Mouse (Mus musculus): ENCODE data around the gene Nubp2.

Gene Nubp2

DNA sequence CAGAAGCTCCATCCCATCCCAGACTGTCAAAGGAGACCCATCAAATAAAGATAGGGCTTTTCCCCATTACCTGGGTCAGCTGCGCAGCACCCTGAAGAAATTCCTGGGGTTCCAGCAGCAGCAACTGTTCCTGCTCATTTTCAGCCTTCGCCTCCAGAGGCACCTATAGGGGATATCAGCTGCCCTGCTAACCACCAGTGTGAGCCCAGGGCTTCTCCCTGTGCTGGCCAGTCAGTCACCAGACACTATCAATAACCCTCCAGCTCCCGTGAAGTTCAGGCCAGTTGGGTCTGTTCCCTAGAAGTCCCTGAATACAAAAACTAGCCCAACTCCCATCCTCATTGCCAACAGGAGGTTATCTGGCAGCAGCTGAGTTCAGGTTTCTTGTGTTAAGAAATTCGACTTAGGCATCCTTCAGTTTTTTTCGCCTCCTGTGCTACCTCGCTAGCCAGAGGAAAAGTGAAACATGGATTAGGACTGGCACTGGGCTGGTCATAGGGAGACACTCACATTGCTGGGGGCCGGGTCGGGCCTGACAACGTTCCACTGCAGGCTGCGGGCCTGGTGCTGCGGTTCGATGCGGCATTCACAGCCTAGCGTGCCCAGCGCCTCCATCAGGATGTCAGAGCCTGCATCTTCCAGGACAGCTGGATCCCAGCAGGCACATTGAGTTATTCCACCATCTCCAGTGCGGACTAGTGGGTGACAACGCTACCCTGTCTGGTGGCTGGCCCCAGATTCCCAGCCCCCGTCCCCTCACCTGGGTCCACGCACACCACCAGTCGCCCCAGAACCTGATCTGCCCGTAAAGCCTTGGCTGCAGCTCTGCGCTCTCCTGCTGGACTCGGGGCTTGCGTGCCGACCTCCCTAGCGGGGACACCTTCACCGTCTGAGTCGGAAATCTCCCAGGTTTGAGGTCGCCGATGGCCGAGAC is 8.2 kb upstream of the Nubp2 start:
- DNase-seq: peak; percentile 38

DNA sequence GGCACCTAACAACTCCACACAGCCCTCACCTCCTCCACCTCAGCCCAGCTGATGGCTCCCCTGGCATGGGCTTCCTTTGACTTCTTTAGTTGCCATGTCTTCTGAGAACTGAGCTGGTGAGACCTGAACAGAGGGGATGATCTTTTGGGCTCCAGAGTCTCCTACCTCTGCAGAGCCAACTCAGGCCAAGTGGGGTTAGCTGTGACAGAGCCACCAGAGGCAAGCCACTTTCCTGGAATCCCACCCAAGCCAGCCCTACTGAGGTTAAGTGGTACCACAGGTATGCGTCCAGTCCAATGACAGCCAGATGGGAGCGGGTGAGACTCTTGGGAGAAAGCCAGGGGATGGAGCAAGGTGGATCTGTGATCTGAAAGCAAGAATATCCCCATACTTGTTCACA is 7.1 kb upstream of the Nubp2 start:
- no peak for DNase-seq

DNA sequence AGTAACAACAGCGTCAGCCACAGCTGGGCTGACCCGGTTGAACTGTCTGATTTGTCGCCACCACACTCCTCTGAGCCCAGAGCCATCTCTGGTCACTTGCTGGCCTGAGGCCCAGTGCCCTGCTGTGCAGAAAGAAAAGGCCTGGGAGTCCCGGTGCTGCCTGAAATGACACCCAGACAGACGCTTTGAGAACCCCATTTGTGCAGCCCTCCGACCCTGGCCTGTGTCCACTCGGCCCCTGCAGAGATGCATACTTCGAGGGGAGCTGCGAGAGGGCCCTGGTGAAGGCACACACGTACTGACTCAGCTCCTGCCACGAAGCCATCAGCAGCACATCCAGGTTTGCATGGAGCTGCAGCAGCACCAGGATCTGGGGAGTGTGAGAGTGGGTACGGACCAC is 6.6 kb upstream of the Nubp2 start:
- DNase-seq: no peak

DNA sequence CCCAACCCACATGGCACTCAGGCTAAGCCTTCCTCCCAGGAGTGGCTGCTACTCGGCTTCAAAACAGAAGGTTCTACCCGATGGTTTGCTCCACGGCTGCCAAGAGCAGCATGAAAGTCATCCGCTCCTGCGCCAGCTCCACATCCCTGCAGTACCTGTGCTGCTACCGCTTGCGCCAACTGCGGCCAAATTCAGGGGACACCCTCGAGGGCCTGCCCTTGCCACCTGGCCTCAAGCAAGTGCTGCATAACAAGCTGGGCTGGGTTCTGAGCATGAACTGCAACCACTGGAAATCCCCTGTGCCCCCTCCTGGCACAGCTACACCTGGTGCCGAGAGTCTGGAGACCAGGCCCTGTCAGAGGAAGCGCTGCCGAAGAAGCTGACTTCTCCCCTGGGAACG is 5.2 kb upstream of the Nubp2 start:
- no peak for DNase-seq

DNA sequence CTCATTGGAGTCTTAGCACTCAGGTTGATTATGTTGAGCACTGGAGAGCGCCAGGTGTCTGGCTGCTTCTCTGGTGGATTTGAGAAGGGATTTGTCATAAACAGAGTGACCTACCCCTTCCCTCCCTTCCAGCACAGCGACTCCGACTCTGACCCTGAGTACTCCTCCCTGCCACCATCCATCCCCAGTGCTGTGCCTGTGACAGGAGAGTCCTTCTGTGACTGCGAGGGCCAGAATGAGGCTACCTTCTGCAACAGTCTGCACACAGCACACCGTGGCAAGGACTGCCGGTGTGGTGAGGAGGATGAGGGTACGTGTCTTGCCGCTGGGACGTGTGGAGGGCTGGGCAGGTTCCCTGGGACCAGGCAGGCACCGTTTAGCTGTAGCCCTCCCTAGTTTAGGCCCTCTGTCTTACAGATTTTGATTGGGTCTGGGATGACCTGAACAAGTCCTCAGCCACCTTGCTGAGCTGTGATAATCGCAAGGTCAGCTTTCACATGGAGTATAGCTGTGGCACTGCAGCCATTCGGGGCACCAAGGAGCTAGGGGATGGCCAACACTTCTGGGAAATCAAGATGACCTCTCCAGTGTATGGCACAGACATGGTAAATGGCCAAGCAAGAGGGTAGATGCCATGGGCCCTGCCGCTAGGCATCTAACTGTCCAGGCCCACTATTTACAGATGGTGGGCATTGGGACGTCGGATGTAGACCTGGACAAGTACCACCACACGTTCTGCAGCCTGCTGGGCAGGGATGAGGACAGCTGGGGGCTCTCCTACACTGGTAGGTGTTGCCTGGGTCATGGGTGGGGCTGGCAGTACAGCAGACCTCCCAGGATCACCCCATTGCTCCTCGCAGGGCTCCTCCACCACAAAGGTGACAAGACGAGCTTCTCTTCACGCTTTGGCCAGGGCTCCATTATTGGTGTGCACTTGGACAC is 4.3 kb upstream of the Nubp2 start:
- no peak for DNase-seq

DNA sequence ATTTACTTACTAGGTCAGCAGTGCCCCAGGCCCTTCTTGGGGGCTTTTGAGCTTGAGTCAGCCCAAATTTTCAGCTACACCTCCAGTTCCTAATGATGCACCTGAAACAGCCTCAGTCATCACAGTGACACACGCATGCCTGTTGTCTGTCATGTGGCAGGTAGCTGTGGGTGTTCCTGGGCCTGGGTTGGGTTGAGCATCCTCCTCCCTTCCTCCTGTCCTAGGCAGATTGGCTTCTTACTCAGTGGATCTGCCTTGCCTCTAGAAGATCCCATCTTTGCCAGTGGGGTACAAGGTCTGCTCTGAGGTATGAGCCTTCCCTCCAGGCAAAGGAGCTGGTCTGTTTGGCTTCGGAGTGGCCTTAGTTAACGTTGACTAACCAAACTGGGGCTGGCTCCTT is 2.7 kb upstream of the Nubp2 start:
- DNase-seq: no peak

DNA sequence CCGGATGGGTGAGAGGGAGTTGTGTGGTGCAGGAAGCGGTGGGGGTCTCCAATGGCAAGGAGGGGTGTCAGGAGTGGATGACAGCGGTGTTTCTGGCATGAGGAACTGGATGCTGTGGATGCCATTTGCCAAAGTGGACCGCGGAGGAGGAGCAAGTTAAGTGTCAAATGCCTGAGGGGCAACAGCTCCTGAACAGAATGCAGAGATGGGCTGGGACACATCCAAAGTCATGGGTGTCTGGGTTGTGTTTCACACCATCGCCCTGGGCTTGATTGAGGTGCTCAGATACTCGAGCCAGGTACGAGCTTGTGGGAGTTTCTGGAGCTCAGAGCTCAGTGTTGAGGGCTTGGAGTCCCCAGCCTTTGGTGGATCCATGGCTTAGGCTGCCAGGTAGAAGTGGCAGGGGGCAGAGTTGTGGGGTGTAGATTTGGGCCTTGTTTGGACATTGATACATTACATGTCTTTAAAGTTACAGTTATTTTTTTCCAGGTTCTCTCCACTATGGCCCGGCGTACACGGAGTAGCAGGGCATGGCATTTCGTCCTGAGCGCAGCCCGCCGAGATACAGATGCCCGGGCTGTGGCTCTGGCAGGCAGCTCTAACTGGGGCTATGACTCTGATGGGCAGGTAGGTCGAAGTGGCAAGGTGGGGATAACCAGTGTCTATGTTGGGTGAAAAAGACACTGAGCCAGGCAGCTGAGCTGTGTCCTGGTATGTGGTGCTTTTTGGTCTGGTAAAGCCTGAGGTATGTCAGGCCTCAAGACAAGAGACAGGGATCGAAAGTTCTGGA is 1.3 kb upstream of the Nubp2 start:
- DNase-seq: no peak

DNA sequence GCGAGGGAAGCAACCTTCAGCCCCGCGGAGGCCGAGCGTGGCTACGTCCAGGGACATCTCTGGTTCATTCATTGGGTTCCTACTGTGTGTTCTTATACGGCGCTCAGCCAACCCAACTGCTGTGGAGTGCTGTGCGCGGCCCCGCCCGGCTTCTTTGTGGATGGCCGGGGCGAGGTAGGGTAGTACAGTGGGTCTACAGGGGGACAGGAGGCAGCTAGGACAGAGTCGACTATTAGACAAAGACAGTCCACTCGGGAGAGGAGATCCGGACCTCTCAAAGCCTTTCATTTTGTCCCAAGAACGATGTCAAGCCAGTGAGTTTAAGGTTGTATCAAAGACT is 753 bp upstream of the Nubp2 start:
- DNase-seq: no peak

DNA sequence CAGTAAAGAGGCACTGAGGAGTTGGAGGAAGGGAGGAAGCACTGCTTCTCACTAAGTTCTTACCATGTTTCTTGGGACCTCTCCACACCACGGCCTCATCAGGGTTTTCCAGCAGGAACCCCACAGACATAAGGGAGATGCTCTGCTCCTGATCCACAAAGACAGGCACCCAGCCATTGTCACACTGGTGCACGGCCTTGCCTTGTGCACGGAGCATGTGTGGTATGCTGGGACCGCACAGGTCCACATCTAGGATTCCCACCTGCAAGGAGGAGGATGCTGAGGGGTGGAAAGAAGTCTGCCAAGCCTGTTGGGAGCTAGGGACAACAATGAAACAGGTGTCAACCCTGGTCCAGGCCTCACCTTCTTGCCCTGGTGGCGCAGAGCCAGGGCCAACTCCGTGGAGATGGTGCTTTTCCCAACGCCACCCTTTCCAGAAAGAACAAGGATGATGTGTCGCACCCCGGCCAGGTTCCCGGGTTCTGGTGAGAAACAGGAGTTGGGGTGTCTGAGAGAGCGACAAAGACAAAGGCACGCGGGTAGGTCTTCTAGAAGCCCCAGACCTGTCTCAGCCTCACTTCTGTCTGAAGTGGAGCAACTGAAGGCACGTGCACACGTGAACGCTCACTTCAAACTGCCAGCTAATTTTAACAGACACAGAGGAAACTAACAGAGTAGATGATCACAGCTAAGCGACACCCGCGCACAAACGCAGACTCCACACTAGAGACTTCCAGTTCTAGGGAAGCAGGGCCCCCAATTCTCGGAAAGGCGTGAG is 604 bp downstream of the Nubp2 start:
- DNase-seq: no peak

DNA sequence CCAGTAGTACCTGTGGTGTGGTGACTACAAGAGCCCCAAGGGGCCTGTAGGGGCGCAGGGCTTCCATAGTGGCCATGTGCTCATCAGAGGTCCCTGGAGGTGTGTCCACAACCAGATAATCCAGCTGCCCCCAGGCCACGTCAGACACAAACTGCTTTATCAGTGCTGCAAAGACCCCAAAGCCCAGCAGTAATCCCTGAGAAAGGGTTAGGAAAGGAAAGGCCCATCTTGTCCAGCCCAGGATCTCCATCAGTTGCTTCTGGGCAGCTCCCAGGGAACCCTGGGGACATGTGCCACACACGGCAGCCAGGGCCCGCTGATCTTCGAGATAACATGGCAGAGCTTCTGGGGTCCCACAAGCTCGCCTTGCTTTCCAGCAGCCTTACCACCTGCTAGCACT is 1.8 kb downstream of the Nubp2 start:
- DNase-seq: no peak

DNA sequence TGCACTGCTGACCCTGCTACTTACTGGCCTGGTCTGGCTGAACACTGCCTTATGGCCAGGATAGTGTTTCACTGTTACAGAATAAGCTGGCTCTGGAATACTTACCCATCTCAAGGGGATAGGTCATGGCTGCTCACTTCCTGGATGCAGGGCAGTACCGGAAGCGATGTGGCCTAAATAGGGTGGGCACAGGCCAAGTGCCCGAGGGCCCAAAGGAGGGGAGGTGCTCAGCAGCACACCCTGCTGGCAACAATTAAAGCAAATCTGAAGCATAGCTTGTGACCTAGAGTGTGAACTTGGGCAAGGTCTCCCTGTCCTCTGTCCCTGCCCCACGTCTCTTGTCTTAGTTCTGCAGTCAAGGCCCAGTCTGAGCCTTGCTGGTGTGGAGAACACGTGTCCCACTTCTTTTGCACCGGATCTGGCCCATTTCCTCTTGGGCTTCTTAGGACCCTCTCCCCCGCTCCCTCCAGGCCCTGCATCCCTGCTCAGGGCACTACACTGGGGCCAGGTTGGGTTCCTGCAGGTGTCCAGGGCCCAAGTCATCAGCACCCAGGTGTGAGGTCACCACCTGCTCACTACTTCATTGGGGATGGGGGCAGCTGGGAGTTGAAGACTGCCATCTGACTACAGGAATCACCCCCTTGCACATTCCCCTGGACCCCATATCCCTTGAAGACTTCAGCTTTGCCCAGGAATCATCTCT is 4.3 kb downstream of the Nubp2 start:
- no peak for DNase-seq

DNA sequence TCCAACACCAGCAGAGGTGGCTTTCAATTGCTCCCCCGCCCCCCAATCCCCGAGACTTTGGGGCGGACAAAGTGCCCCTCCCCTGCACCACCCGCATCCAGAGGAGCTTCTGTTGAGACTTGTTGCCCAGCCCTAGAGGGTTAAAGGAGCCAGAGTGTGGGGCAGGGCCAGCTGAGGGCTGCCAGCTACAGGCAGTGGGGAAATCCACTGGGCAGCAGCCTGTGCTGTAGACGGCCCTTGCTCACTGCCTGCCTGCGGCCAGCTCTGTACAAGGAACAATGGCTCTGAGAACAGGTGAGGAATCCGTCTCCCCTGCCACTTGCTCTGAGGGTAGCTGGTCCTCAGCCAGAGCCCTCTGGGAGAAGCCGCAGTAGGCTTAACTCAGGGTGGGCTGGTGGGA is 7.6 kb downstream of the Nubp2 start:
- DNase-seq: no peak

DNA sequence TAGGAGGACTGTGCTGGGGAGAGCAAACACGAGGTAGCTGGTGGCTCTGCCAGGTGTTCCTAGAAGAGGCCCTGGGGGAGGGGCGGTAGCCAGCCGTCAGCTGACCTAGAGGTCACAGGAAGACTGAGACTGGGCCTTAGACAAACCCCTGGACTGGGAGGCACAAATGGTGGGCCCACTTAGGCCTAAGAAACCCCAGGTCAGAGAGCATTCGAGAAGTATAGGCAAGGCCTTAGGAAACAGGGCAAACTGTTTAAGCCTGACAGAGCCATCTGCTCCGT is 8.1 kb downstream of the Nubp2 start:
- DNase-seq: peak; percentile 45

DNA sequence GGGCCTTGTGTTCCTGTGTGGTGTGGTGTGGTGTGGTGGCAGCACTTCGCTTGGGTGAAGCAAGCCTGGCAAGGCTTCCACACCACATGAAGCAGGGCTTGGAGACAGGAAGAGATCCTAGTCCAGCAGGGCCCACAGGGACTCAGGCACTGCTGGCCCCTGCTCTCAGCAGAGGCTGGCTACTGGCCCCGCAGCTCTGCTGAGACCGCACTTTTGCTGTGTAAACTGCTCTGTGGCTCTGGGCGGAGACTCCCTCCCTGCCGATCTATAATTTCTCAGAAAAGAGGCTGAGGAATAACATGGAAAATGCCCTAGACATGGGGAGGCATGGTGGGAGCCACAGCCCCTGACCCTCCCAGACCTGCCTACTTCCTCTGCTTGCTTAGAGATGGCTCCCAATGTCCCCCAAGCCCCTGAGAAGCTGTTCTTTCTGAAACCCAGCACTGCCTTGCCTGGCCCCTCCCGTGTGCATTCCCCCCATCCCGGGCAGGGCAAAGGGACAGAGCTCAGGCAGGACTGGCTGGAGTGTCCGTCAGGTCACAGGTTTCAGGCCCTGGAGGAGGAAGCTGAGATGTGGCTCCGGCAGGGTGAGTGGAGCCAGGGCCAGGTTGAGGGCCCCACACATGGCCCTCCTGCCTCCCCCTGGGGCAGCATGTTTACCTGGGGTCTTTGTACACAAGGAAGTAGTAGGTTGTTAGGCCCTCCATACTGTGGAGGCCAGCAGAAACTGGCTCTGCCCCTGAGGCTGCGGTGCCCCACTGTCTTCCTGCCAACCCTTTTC is 8.6 kb downstream of the Nubp2 start:
- DNase-seq: no peak

DNA sequence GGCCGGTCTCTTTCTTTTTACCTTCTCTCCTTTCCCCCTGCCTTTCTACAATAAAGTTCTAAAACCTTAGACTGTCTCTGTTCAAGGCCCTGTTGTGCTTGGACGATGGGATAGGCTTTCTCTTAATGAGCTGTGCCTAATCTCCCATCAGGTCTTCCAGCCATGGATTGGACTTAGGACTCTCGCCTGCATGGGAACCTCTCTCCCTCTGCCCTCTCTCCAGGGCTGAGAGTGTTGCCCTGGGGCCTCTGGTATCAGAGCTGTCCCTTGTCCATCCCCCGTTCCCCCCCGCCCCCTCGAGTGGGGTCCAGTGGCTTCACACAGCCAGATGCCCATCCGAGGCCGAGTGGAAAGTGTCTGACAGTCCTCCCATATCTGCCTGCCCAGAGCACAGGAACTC is 11.2 kb downstream of the Nubp2 start:
- DNase-seq: no peak

DNA sequence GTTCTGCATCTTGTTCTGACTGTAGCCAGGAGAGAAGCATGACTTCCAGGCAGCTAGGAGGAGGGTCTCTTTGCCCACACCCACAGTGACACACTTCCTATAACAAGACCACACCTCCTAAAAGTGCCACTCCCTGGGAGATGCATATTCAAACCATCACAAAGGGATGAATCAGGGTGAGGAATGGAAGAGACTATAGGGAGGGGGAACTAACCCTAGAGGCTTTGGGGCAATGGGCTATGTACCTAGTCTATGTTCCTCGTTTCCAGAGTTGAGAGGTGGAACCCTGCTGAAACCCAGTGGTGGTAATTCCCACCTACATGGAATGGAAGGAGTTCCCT is 11.8 kb downstream of the Nubp2 start:
- DNase-seq: no peak

DNA sequence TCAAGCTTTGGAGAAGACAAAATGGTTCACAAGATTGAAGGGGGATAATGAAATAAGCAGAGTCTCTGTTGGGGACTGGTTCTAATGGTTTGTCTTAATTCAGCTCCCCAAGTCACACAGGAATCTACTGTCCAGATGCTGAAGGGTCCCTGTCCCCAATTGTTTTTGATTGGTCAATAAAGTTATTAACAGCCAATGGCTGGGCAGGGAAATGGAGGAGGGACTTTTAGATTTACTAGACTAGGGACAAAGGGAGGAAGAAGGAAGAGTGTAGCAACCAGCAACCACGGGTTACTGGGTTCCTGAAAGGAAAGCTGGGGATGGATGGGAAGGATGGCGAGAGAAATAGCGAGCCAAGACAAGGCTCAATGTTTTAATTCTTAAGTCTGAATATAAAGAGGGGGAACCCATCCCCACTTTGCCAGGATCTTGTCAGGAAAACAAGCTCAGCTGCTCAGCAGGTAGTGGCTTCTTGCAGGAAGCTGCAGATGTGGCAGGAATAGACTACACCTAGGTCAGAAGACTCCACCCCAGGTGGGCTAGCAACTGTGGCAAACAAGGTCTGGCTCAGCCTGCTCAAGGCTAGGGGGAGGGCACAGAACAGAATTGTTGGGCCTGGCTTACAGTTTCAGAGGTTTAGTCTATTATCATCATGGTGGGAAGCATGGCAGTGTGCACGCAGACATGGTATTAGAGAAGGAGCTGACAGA is 12.3 kb downstream of the Nubp2 start:
- no peak for DNase-seq

DNA sequence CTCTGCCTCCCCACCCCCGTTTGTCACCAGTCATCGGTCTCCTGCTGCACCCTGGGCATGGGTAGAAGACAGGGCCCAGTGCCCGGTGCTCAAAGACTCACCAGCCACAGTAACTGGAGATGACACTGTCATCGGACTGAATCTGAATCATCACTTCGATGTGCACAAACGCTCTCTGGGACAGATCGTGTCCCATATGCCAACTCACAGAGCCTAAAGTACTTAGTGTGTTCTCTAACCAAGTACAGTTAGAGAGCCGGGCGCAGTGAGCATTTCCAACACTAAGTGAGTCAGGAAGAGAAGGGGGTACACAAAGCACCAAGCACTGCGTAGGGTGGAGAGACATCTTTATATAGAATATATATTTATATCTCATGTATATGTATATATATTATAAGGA is 18.2 kb downstream of the Nubp2 start:
- no peak for DNase-seq

DNA sequence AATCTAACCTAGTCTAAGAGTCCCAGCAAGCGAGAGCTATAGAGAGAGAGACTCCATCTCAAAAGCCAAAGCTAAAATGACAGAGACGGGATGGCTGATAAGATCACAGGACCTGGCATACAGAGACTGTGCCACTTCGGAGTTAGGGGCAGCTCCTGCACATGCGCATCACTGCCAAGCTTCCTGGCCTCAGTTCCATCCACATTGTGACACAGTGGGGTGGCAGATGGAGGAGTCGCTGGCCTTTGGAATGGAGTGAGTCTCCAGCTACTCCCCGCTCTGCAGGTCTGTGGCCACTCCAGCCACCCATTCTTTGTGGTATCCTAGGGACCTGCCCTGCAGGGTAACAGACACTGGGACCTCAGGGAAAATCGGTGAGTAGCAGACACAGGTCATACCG is 20.4 kb downstream of the Nubp2 start, which contains the start of gene Igfals:
Gene Igfals, plus strand, starts transcription at position 222 of the 400 bp plus-strand sequence.
- DNase-seq: no peak

DNA sequence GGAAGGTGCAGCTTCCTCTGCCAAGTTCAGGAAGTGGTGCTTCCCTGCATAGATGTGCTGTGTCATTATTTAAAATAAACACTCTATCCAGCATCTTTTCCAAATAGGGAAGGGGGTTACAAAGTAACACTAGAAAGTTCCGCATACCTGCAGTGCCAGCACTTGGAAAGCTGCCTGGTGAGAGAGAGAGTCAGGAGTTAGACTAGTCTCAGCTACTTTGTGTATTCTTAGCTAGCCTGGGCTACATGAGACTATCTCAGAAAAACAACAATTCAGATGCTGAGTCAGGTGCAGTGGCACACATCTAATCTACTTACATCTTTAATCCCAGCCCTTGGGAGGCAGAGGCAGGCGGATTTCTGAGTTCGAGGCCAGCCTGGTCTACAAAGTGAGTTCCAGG is 24.4 kb downstream of the Nubp2 start:
- DNase-seq: no peak

DNA sequence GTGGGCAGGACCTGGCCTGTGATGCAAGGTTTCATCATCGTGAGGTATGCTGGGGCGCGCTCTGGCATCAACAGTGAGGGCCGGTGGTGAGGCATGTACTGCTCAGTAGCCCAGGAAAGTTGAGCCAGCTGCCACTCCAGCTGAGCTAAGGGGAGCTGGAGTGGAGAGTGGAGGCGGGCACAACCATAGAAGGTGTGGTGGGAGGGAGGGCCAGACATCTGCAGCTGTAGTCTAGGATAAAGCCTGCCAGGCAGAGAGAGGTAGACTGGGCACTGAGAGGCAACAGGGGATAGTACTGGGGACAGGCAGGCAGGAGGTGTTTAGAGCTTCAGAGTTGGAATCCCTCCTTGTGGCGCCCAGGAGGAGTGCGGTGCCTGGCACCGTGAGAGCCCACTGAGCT is 26.1 kb downstream of the Nubp2 start:
- peak; percentile 60 for DNase-seq
